Mouse (Mus musculus): ENCODE data around the gene Hmgb3.

GRCm38 (mm10) chrX:71528150-71528549 lies 27.6 kb upstream of the Hmgb3 start:
- TF ChIP-seq POLR2A (IDR thresholded peaks at IDR 0.05; ENCODE audit: insufficient read length, low read depth): no peak
- no peak for TF ChIP-seq E2F4 (IDR thresholded peaks at IDR 0.05; ENCODE audit: insufficient read depth)
- TF ChIP-seq MYOG (IDR thresholded peaks at IDR 0.05; ENCODE audit: control insufficient read depth in 1 of 3, insufficient read depth in 1 of 3, insufficient read length in 2 of 3, low read depth in 2 of 3): no peak
